Mouse (Mus musculus): ENCODE results near the gene Vps45. TPM values are rescaled to one million over a fixed set of nuclear protein-coding genes. Genes with fewer than 3 reads are reported as not detected.

Vps45 gene
- 3.7 and 6.5 TPM in 2 replicates for polyA plus RNA-seq (2012; ENCODE audit: low replicate concordance)

DNA sequence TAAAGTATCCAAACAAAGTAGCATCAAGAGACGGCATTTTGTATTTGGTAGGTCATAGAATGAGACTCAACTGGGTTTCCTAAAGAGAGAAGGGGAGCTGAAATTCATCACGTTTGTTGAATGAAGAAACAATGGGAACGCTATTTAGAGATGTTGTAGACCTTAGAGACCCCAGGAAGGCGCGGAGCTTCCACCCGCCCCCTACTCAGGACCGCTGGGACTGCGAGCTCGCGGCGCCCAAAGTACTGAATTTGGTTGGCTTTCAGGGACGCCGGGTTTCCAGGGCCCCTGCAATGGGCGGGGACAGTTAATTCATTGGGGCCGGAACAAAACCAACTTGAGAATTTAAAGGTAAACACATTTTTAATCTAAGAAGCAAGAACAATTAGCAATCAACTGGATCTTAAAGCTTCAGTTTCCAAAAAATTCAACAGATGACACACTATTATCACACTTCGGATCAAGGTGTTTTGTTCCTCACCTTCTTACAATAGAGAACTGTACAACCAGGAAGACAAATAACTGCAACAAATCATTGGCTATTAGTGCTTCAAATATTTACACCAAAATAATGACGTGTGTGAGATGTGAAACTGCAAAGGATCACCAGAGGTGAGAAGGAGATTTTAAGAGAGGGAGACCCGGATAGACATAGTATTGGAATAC is at the start of gene Vps45:
Gene Vps45 (minus strand): TSS at position 236 of the 666 bp plus-strand sequence.

DNA sequence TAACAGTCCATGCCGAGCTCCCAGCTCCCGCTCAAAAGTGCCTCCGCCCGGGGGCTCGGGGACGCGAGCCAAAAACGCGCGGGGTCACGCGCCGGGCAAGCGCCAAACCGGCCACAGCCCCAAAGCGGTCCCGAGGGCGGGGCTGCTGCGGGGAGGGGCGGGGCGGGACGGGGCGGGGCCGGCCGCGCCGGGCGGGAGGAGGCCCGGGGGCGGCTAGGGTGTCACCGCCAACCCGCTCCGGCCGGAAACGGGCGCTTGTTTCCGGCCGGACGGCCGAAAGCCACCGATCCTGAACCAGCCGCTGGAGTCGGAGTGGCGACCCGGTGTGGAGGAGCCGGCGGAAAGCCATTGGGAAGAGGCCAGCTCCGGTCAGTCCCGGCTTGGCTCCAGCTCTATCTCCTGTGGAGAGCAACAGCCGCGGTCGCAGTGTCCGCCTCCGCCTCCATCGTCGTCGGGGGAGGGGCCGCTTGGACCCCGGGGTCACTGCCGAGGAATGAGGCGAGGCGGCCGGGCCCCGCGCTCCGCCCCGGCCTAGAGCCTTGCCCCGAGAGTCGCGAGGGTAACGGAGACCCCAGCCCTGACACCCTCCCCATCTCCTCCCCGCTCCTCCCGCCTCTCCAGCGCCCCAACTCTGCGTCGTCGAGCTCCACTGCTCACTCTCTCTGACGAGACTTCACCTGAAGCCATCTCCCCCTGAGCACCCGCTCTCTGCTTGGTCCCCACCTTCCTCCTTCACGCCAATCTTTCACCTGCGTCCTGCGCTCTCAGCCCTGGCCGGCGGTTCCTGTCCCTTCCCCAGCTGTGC is 46.2 kb upstream of the Vps45 start, which contains the start of gene Otud7b:
Gene Otud7b (plus strand): TSS at position 267 of the 805 bp plus-strand sequence.

DNA sequence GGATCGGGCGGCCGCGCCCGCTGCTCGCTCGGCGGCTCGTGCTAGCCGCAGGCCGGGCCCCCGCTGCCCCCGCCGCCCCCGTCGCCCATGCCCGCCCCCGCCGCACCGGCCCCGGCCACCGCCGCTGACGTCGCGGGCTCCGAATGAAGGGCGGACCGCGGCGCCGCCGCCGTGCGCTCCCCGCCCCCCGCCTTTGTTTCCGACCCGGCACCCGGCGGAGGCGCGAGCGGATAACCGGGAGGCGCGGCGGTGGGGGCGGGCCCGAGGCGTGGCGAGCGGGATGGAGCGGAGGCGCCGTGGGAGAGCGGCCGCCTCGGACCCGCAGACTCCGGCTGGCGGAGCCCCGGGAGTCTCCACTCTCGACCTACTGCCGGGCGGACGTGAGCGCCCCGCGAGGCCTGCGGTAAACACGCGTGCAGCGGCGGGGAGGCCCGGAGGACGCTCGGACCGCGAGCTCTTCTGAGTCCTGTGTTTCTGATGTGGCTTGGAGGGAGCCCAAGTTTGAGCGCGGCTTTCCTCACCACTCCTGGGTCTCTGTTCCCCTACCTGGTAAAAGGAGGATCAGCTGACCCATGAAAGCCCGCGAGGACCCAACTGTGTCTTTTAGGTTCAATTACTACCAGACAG is 62.4 kb downstream of the Vps45 start, which contains the start of gene Plekho1:
Gene Plekho1 (minus strand): TSS at position 200 of the 627 bp plus-strand sequence.

Other genes starting within 250 kb of the Vps45 start
- 12.1 and 12.8 TPM in 2 replicates for gene Rprd2, start 239.6 kb downstream of the Vps45 start, polyA plus RNA-seq (2012; ENCODE audit: low replicate concordance)
- 5.2 and 7.3 TPM in 2 replicates for gene Prpf3, start 202.6 kb downstream of the Vps45 start, polyA plus RNA-seq (2012; ENCODE audit: low replicate concordance)
- gene Mrps21, start 186.9 kb downstream of the Vps45 start, polyA plus RNA-seq (2012; ENCODE audit: low replicate concordance), result 12.2 and 207 TPM in 2 replicates
- gene Ciart, start 176.2 kb downstream of the Vps45 start, polyA plus RNA-seq (2012; ENCODE audit: low replicate concordance), result 3.7 and 4.7 TPM in 2 replicates
- 4.3 and 9.3 TPM in 2 replicates for gene BC028528, start 166.5 kb downstream of the Vps45 start, polyA plus RNA-seq (2012; ENCODE audit: low replicate concordance)
- gene Aph1a, start 164.5 kb downstream of the Vps45 start, polyA plus RNA-seq (2012; ENCODE audit: low replicate concordance), result 131 and 202 TPM in 2 replicates
- not detected in 2 replicates for gene Car14, start 153.8 kb downstream of the Vps45 start, polyA plus RNA-seq (2012; ENCODE audit: low replicate concordance)
- gene Anp32e, start 129.2 kb downstream of the Vps45 start, polyA plus RNA-seq (2012; ENCODE audit: low replicate concordance), result 31.7 and 176 TPM in 2 replicates
- gene Plekho1, start 62.5 kb downstream of the Vps45 start, polyA plus RNA-seq (2012; ENCODE audit: low replicate concordance), result 477 and 734 TPM in 2 replicates
- 11.8 and 12.2 TPM in 2 replicates for gene Otud7b, start 46.1 kb upstream of the Vps45 start, polyA plus RNA-seq (2012; ENCODE audit: low replicate concordance)
- 0.06 and 0.09 TPM in 2 replicates for gene Mtmr11, start 103.5 kb upstream of the Vps45 start, polyA plus RNA-seq (2012; ENCODE audit: low replicate concordance)
- gene Sf3b4, start 113.9 kb upstream of the Vps45 start, polyA plus RNA-seq (2012; ENCODE audit: low replicate concordance), result 318 and 510 TPM in 2 replicates
- 2.5 and 3.2 TPM in 2 replicates for gene Sv2a, start 122.7 kb upstream of the Vps45 start, polyA plus RNA-seq (2012; ENCODE audit: low replicate concordance)
- gene Bola1, start 161.2 kb upstream of the Vps45 start, polyA plus RNA-seq (2012; ENCODE audit: low replicate concordance), result 39.2 and 60.6 TPM in 2 replicates
- gene Hist2h2ab, start 161.4 kb upstream of the Vps45 start, polyA plus RNA-seq (2012; ENCODE audit: low replicate concordance), result 0.92 TPM in 1 of 2 replicates, not detected in the other
- 9.9 and 10.9 TPM in 2 replicates for gene Hist2h2ac, start 162.4 kb upstream of the Vps45 start, polyA plus RNA-seq (2012; ENCODE audit: low replicate concordance)
- gene Hist2h2be, start 162.7 kb upstream of the Vps45 start, polyA plus RNA-seq (2012; ENCODE audit: low replicate concordance), result 0.81 and 1.8 TPM in 2 replicates
- 11.6 and 19.6 TPM in 2 replicates for gene Hist2h3c2, start 180.7 kb upstream of the Vps45 start, polyA plus RNA-seq (2012; ENCODE audit: low replicate concordance)
- 148 and 380 TPM in 2 replicates for gene Hist2h2aa2, start 181.8 kb upstream of the Vps45 start, polyA plus RNA-seq (2012; ENCODE audit: low replicate concordance)
- gene Hist2h2aa1, start 187.0 kb upstream of the Vps45 start, polyA plus RNA-seq (2012; ENCODE audit: low replicate concordance), result 11.3 and 34.0 TPM in 2 replicates
- gene Hist2h3c1, start 188.2 kb upstream of the Vps45 start, polyA plus RNA-seq (2012; ENCODE audit: low replicate concordance), result not detected in 2 replicates
- 5.5 and 5.8 TPM in 2 replicates for gene Hist2h4, start 204.8 kb upstream of the Vps45 start, polyA plus RNA-seq (2012; ENCODE audit: low replicate concordance)
- gene Hist2h3b, start 210.2 kb upstream of the Vps45 start, polyA plus RNA-seq (2012; ENCODE audit: low replicate concordance), result 38.1 and 40.7 TPM in 2 replicates
- gene Hist2h2bb, start 211.3 kb upstream of the Vps45 start, polyA plus RNA-seq (2012; ENCODE audit: low replicate concordance), result 1.0 and 1.8 TPM in 2 replicates
- 0.83 and 1.8 TPM in 2 replicates for gene Fcgr1, start 235.5 kb upstream of the Vps45 start, polyA plus RNA-seq (2012; ENCODE audit: low replicate concordance)

All from hematopoietic multipotent progenitor cell, adult 10-12 weeks (in vitro differentiated cells).